Mouse (Mus musculus): Measurements from ENCODE around the gene Mink1.

- TF ChIP-seq GATA1 (IDR thresholded peaks at IDR 0.05; ENCODE audit: borderline replicate concordance, low read length) (no peak), CTCF (IDR thresholded peaks at IDR 0.05; ENCODE audit: low read depth, low read length) (no peak), GATA2 (IDR thresholded peaks at IDR 0.05; ENCODE audit: borderline replicate concordance, low read depth, low read length) (no peak), TAL1 (conservative IDR thresholded peaks at IDR 0.05; ENCODE audit: low read depth, low read length) (no peak)
Observed at GRCm38 (mm10) chr11:70629557-70629956, 66.9 kb downstream of the Mink1 start.
